Mouse (Mus musculus) liver, embryonic 14.5 days (tissue): Measurements from ENCODE around the gene Gmpr. TPM values are rescaled to one million over a fixed set of nuclear protein-coding genes. Genes with fewer than 3 reads are reported as not detected.
A peak's percentile ranks its signal among the peaks of the same experiment; 100 is the strongest.

ENCODE experiments used
- ATAC-seq: fragments of 200-750 bp; cut with Nextera tagmentation; 2 replicates; pipeline ENCODE4 v1.8.0; 2017; ENCODE audit warnings: moderate number of reproducible peaks, mild to moderate bottlenecking, moderate library complexity; ENCODE audit not compliant: insufficient read depth
- DNase-seq, 3 experiments: peaks; one replicate each; pipeline ENCODE4 v3.0.0-alpha.2; 2012 to 2013; ENCODE audit warnings: low read depth in 3 of 3, low spot score in 3 of 3
- H3K27ac ChIP-seq: fragments of 300-500 bp; sonication (generic); 2 replicates; pipeline ENCODE4 v1.5.1; 2014; ENCODE audit warnings: moderate library complexity, mild to moderate bottlenecking, control low read depth, inconsistent platforms
- H3K27me3 ChIP-seq: fragments of 300-500 bp; sonication (generic); 2 replicates; pipeline ENCODE4 v1.6.1; 2014; ENCODE audit warnings: mild to moderate bottlenecking, low read length, moderate library complexity; ENCODE audit not compliant: control insufficient read depth, insufficient read depth
- H3K36me3 ChIP-seq: fragments of 300-500 bp; sonication (generic); replicated peaks from 2 replicates; pipeline ENCODE4 v1.6.1; 2014; ENCODE audit warnings: low read depth; ENCODE audit not compliant: control insufficient read depth, insufficient read depth
- H3K4me1 ChIP-seq, 2 experiments: fragments of 200-500 bp in 1 of 2; fragments of 300-500 bp in 1 of 2; sonication (generic) in 1 of 2; replicated peaks; 2 replicates each; pipeline ENCODE4 v1.6.1; 2012 to 2014; ENCODE audit warnings: antibody characterized with exemption in 1 of 2, inconsistent platforms in 1 of 2, low read length in 1 of 2; ENCODE audit not compliant: control insufficient read depth in 2 of 2, insufficient read depth in 2 of 2
- H3K4me2 ChIP-seq: fragments of 300-500 bp; sonication (generic); 2 replicates; pipeline ENCODE4 v1.6.1; 2014; ENCODE audit warnings: low read depth, mild to moderate bottlenecking, control low read depth, moderate library complexity
- H3K4me3 ChIP-seq, 2 experiments: fragments of 200-500 bp in 1 of 2; fragments of 300-500 bp in 1 of 2; sonication (generic) in 1 of 2; 2 replicates each; pipeline ENCODE4 v1.5.1; 2012 to 2014; ENCODE audit warnings: low read depth in 2 of 2, low read length in 2 of 2, mild to moderate bottlenecking in 2 of 2, control low read depth in 1 of 2, inconsistent platforms in 1 of 2, moderate library complexity in 1 of 2; ENCODE audit not compliant: insufficient read depth in 1 of 2
- H3K9ac ChIP-seq: fragments of 300-500 bp; sonication (generic); replicated peaks from 2 replicates; pipeline ENCODE4 v1.6.1; 2014; ENCODE audit warnings: mild to moderate bottlenecking, control low read depth, moderate library complexity
- H3K9me3 ChIP-seq: fragments of 300-500 bp; sonication (generic); 2 replicates; pipeline ENCODE4 v1.6.1; 2016; ENCODE audit warnings: low read length, mixed read lengths; ENCODE audit not compliant: control insufficient read depth
- CTCF ChIP-seq: IDR thresholded peaks from 2 replicates; pipeline ENCODE4 v1.5.1; 2016; ENCODE audit warnings: antibody characterized with exemption, low read depth, control low read depth
- EP300 ChIP-seq: IDR thresholded peaks from 2 replicates; pipeline ENCODE4 v1.6.1; 2016; ENCODE audit warnings: antibody characterized with exemption, low read depth
- WGBS: fragments of 180-500 bp; shearing (Covaris S2); extraction: QIAGEN DNeasy Blood & Tissue Kit; methylation state at CpG from one replicate; pipeline ENCODE4 v1.1.7; 2014; ENCODE audit not compliant: insufficient replicate concordance; 5-methylcytosine and 5-hydroxymethylcytosine counted together
- polyA plus RNA-seq, 2 experiments: library from polyadenylated mRNA; depleted of rRNA in 1 of 2; stranded (reverse) in 1 of 2; unstranded in 1 of 2; fragments of >200 nt; fragmentation: Nextera tagmentation in 1 of 2; extraction: Ambion mirVana in 1 of 2; gene quantifications; 2 replicates each; pipeline versions ENCODE4 v1.2.1 to v1.2.3; 2012 to 2014

The Gmpr gene
- polyA plus RNA-seq, 2 experiments = 155 to 295 TPM

DNA sequence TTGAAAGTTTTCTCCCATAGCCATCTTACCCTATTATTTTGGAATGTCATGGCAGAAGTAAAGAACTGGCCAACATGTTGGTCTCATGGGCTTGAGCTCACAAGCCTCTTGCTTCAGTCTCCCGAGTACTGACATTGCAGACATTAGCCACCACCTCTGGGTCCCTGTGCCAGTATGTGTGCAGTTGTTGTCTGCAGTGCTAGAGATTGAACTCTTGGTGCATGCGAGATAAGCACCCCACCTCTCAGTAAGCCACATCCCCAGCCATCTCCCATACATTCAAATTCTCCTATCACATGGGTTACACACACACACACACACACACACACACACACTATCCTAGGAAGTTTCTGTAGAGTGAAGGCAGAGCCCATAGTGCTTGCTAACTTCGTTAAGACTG lies 7.3 kb upstream of the Gmpr start:
- TF ChIP-seq CTCF (no peak), EP300 (peak; percentile 74)
- no peaks in the 10 kb centered on the region for H3K9me3 ChIP-seq
- H3K4me1 ChIP-seq = peaks cover 55 to 58% of the 10 kb centered on the region in 2 experiments
- 17% methylated on average over 3 of the region's 3 CpGs for WGBS
- no peaks in the 10 kb centered on the region for H3K36me3 ChIP-seq
- H3K27ac ChIP-seq = peak overlapping the region; percentile 59
- H3K4me3 ChIP-seq = no peak overlapping the region
- H3K4me2 ChIP-seq = peak overlapping the region; percentile 43
- H3K27me3 ChIP-seq = no peaks in the 10 kb centered on the region
- H3K9ac ChIP-seq = peak overlapping the region; percentile 45; the same call in 1 of the 2 replicates
- peak; percentile 88 for ATAC-seq
- DNase-seq = peak in 2 of 3 experiments; percentile 54 to 65

DNA sequence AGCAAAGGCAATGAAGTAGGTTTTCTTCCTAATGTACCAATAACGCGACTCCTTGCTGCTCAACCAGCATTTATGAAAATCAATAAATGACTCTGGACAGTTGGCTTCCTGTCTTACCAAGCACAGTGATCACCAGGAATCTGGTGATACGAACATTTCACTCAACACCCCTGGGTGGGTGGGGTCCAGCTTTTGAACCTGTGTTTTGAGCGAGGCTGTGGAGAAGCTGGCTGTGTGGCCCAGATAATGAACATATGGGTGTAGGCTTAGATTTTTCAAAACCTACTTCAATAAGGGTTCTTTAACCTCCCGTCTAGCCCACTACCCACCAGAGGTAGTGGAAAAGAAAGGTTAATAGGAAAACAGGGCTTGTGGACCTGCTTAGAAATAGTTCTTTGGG lies 4.5 kb upstream of the Gmpr start:
- no peaks in the 10 kb centered on the region for H3K27me3 ChIP-seq
- peak overlapping the region in 1 of 2 experiments; percentile 12; a peak in 1 of 4 replicates for H3K4me3 ChIP-seq
- 35% methylated on average over 5 of the region's 5 CpGs for WGBS
- DNase-seq (peak; percentile 69 to 79 (median 76)), ATAC-seq (peak; percentile 50)
- no peaks in the 10 kb centered on the region for H3K9me3 ChIP-seq
- H3K27ac ChIP-seq = peak overlapping the region; percentile 87
- H3K9ac ChIP-seq = peak overlapping the region; percentile 38
- H3K4me2 ChIP-seq = peak overlapping the region; percentile 57
- TF ChIP-seq EP300 = peak; percentile 72
- TF ChIP-seq CTCF = no peak
- H3K36me3 ChIP-seq = no peaks in the 10 kb centered on the region
- peaks cover 62% of the 10 kb centered on the region in 2 experiments for H3K4me1 ChIP-seq

GRCm38 (mm10) chr13:45505546-45505945 lies 1.7 kb upstream of the Gmpr start:
- Histone ChIP-seq H3K4me2 (no peak overlapping the region), H3K36me3 (peaks cover 2% of the 10 kb centered on the region), H3K27me3 (no peaks in the 10 kb centered on the region), H3K4me1 (peaks cover 53 to 58% of the 10 kb centered on the region in 2 experiments), H3K27ac (peak overlapping the region; percentile 95), H3K4me3 (no peak overlapping the region), H3K9ac (no peak overlapping the region), H3K9me3 (no peaks in the 10 kb centered on the region)
- ATAC-seq = no peak
- WGBS = 89% methylated on average over 3 of the region's 3 CpGs
- DNase-seq = no peak
- no peak for TF ChIP-seq CTCF
- TF ChIP-seq EP300 = no peak

- H3K27me3 ChIP-seq = no peaks in the 10 kb centered on the region
- H3K9ac ChIP-seq = peak overlapping the region; percentile 95
- no peaks in the 10 kb centered on the region for H3K9me3 ChIP-seq
- ATAC-seq = peak; percentile 24; the same call in 1 of the 2 replicates
- peak overlapping the region; percentile 70 to 82 for H3K4me3 ChIP-seq
- H3K36me3 ChIP-seq = peaks cover 16% of the 10 kb centered on the region
- 3% methylated on average over 8 of the region's 8 CpGs for WGBS
- H3K4me1 ChIP-seq = peaks cover 50 to 60% of the 10 kb centered on the region in 2 experiments
- peak; percentile 59 for TF ChIP-seq CTCF
- TF ChIP-seq EP300 = no peak; the same call in 1 of the 2 replicates
- peak overlapping the region; percentile 85 for H3K4me2 ChIP-seq
- peak overlapping the region; percentile 95 for H3K27ac ChIP-seq
- DNase-seq = peak in 2 of 3 experiments; percentile 65 to 73
Observed at GRCm38 (mm10) chr13:45508495-45508894, 1.3 kb downstream of the Gmpr start.

GRCm38 (mm10) chr13:45509366-45509765 lies 2.1 kb downstream of the Gmpr start:
- ATAC-seq = no peak
- 40% methylated on average over 6 of the region's 6 CpGs for WGBS
- Histone ChIP-seq H3K27me3 (no peaks in the 10 kb centered on the region), H3K9me3 (no peaks in the 10 kb centered on the region), H3K4me1 (peaks cover 55 to 63% of the 10 kb centered on the region in 2 experiments), H3K27ac (peak overlapping the region; percentile 95), H3K36me3 (peaks cover 21% of the 10 kb centered on the region), H3K9ac (peak overlapping the region; percentile 95), H3K4me2 (peak overlapping the region; percentile 85), H3K4me3 (peak overlapping the region; percentile 70 to 82)
- DNase-seq = no peak
- TF ChIP-seq CTCF (0 out of 2 replicates have a peak, but pooled peaks have one; percentile 9), EP300 (no peak)
